Mouse (Mus musculus) midbrain, embryonic 11.5 days (tissue): ENCODE measurements at regions not wholly inside any gene's neighbourhood (a gene's known extent, or its start where the extent isn't known, plus 50 kb on each side); places are given as distances from the start of the nearest gene placed in this dataset.

ENCODE experiments used
- ATAC-seq: fragments of 200-750 bp; cut with Nextera tagmentation; 2 replicates; pipeline ENCODE4 v1.8.0; 2017; ENCODE audit warnings: moderate TSS enrichment, moderate library complexity; ENCODE audit not compliant: low FRiP score
- DNase-seq: peaks from one replicate; pipeline ENCODE4 v3.0.0; 2015; ENCODE audit warnings: low spot score; ENCODE audit errors: missing footprints
- H3K27ac ChIP-seq: fragments of 300-500 bp; sonication (generic); 2 replicates; pipeline ENCODE4 v1.5.1; 2014; ENCODE audit warnings: low read depth, low read length
- H3K27me3 ChIP-seq: fragments of 300-500 bp; sonication (generic); 2 replicates; pipeline ENCODE4 v1.6.1; 2014; ENCODE audit warnings: mild to moderate bottlenecking, low read length, moderate library complexity, mixed read lengths; ENCODE audit not compliant: control insufficient read depth, insufficient read depth
- H3K36me3 ChIP-seq: fragments of 300-500 bp; sonication (generic); 2 replicates; pipeline ENCODE4 v1.6.1; 2014; ENCODE audit warnings: mild to moderate bottlenecking, low read length, moderate library complexity, mixed read lengths; ENCODE audit not compliant: control insufficient read depth, insufficient read depth
- H3K4me1 ChIP-seq: fragments of 300-500 bp; sonication (generic); 2 replicates; pipeline ENCODE4 v1.6.1; 2014; ENCODE audit warnings: low read length; ENCODE audit not compliant: control insufficient read depth, insufficient read depth
- H3K4me2 ChIP-seq: fragments of 300-500 bp; sonication (generic); 2 replicates; pipeline ENCODE4 v1.6.1; 2014; ENCODE audit warnings: mild to moderate bottlenecking, moderate library complexity
- H3K4me3 ChIP-seq: fragments of 300-500 bp; sonication (generic); 2 replicates; pipeline ENCODE4 v1.5.1; 2014; ENCODE audit warnings: low read depth, low read length
- H3K9ac ChIP-seq: fragments of 300-500 bp; sonication (generic); 2 replicates; pipeline ENCODE4 v1.6.1; 2014; ENCODE audit warnings: low read length
- H3K9me3 ChIP-seq: fragments of 300-500 bp; sonication (generic); 2 replicates; pipeline ENCODE4 v1.6.1; 2016; ENCODE audit warnings: low read length; ENCODE audit not compliant: control insufficient read depth
- WGBS: fragments of 180-500 bp; shearing (Covaris S2); extraction: QIAGEN DNeasy Blood & Tissue Kit; methylation state at CpG from one replicate; pipeline ENCODE4 v1.1.7; 2014; 5-methylcytosine and 5-hydroxymethylcytosine counted together

- H3K9ac ChIP-seq: no peak overlapping the region
- no peak overlapping the region for H3K4me2 ChIP-seq
- ATAC-seq (no peak), DNase-seq (no peak)
- H3K9me3 ChIP-seq: no peaks in the 10 kb centered on the region
- 54% methylated on average over 7 of the region's 7 CpGs for WGBS
- H3K27me3 ChIP-seq: peaks cover 10% of the 10 kb centered on the region
- H3K4me1 ChIP-seq: no peaks in the 10 kb centered on the region
- no peaks in the 10 kb centered on the region for H3K36me3 ChIP-seq
- no peak overlapping the region for H3K27ac ChIP-seq
- H3K4me3 ChIP-seq: no peak overlapping the region
Measured at GRCm38 (mm10) chr7:128834894-128835293, 90.2 kb downstream of the Sec23ip start.

- WGBS: 82% methylated on average over 6 of the region's 6 CpGs
- Histone ChIP-seq H3K27ac (no peak overlapping the region), H3K4me3 (no peak overlapping the region), H3K27me3 (peaks cover 10% of the 10 kb centered on the region), H3K36me3 (no peaks in the 10 kb centered on the region), H3K9me3 (no peaks in the 10 kb centered on the region), H3K9ac (no peak overlapping the region), H3K4me1 (no peaks in the 10 kb centered on the region), H3K4me2 (no peak overlapping the region)
- no peak for ATAC-seq
- DNase-seq: no peak
Measured at GRCm38 (mm10) chr7:128836435-128836834, 91.7 kb downstream of the Sec23ip start.

- no peak overlapping the region for H3K4me2 ChIP-seq
- WGBS: 95% methylated on average over 10 of the region's 10 CpGs
- ATAC-seq (no peak), DNase-seq (peak; percentile 8)
- no peaks in the 10 kb centered on the region for H3K36me3 ChIP-seq
- no peaks in the 10 kb centered on the region for H3K9me3 ChIP-seq
- H3K27ac ChIP-seq: no peak overlapping the region
- no peaks in the 10 kb centered on the region for H3K4me1 ChIP-seq
- H3K27me3 ChIP-seq: no peaks in the 10 kb centered on the region
- no peak overlapping the region for H3K9ac ChIP-seq
- H3K4me3 ChIP-seq: no peak overlapping the region
Measured at GRCm38 (mm10) chr7:128842561-128842960, 97.8 kb downstream of the Sec23ip start.

- H3K9ac ChIP-seq: no peak overlapping the region
- no peaks in the 10 kb centered on the region for H3K27me3 ChIP-seq
- 86% methylated on average over 9 of the region's 9 CpGs for WGBS
- no peak overlapping the region for H3K4me3 ChIP-seq
- H3K4me2 ChIP-seq: no peak overlapping the region
- DNase-seq (peak; percentile 41), ATAC-seq (no peak)
- H3K27ac ChIP-seq: no peak overlapping the region
- no peaks in the 10 kb centered on the region for H3K36me3 ChIP-seq
- H3K4me1 ChIP-seq: no peaks in the 10 kb centered on the region
- no peaks in the 10 kb centered on the region for H3K9me3 ChIP-seq
Measured at GRCm38 (mm10) chr7:128843576-128843975, 98.8 kb downstream of the Sec23ip start.

GRCm38 (mm10) chr7:128849261-128849660 is 104.5 kb downstream of the Sec23ip start:
- ATAC-seq (no peak), DNase-seq (no peak)
- no peaks in the 10 kb centered on the region for H3K36me3 ChIP-seq
- H3K4me1 ChIP-seq: no peaks in the 10 kb centered on the region; the same call in 1 of the 2 replicates
- H3K27ac ChIP-seq: no peak overlapping the region
- no peaks in the 10 kb centered on the region for H3K9me3 ChIP-seq
- no peak overlapping the region for H3K4me2 ChIP-seq
- no peaks in the 10 kb centered on the region for H3K27me3 ChIP-seq
- H3K9ac ChIP-seq: no peak overlapping the region
- WGBS: 7% methylated on average over 3 of the region's 3 CpGs
- no peak overlapping the region for H3K4me3 ChIP-seq

GRCm38 (mm10) chr7:128854193-128854592 is 109.5 kb downstream of the Sec23ip start:
- no peaks in the 10 kb centered on the region for H3K36me3 ChIP-seq
- H3K4me2 ChIP-seq: no peak overlapping the region
- H3K27me3 ChIP-seq: no peaks in the 10 kb centered on the region
- no peaks in the 10 kb centered on the region for H3K9me3 ChIP-seq
- no peaks in the 10 kb centered on the region; the same call in 1 of the 2 replicates for H3K4me1 ChIP-seq
- ATAC-seq: no peak
- no peak for DNase-seq
- no peak overlapping the region for H3K4me3 ChIP-seq
- H3K9ac ChIP-seq: no peak overlapping the region
- WGBS: 81% methylated on average over 4 of the region's 4 CpGs
- H3K27ac ChIP-seq: no peak overlapping the region

GRCm38 (mm10) chr7:128854690-128855343 is 110.1 kb downstream of the Sec23ip start:
- no peak for ATAC-seq

GRCm38 (mm10) chr7:128860141-128860540 is 115.4 kb downstream of the Sec23ip start:
- no peak overlapping the region for H3K9ac ChIP-seq
- no peak overlapping the region for H3K4me2 ChIP-seq
- ATAC-seq (no peak), DNase-seq (peak; percentile 96)
- H3K4me3 ChIP-seq: no peak overlapping the region
- no peaks in the 10 kb centered on the region for H3K9me3 ChIP-seq
- H3K4me1 ChIP-seq: no peaks in the 10 kb centered on the region
- H3K27me3 ChIP-seq: no peaks in the 10 kb centered on the region
- no peak overlapping the region for H3K27ac ChIP-seq
- WGBS: 5% methylated on average over 3 of the region's 3 CpGs
- H3K36me3 ChIP-seq: no peaks in the 10 kb centered on the region

More at GRCm38 (mm10) chr7:128854690-128855343, 110.1 kb downstream of the Sec23ip start:
- no peak overlapping the region for H3K4me2 ChIP-seq
- no peaks in the 10 kb centered on the region for H3K4me1 ChIP-seq
- no peaks in the 10 kb centered on the region for H3K27me3 ChIP-seq
- no peak overlapping the region for H3K27ac ChIP-seq
- no peaks in the 10 kb centered on the region for H3K36me3 ChIP-seq
- 71% methylated on average over 18 of the region's 18 CpGs for WGBS
- DNase-seq: no peak
- H3K9me3 ChIP-seq: no peaks in the 10 kb centered on the region
- H3K9ac ChIP-seq: no peak overlapping the region
- H3K4me3 ChIP-seq: no peak overlapping the region

GRCm38 (mm10) chr7:128860709-128861108 is 116.0 kb downstream of the Sec23ip start:
- H3K27me3 ChIP-seq: no peaks in the 10 kb centered on the region
- no peak overlapping the region for H3K27ac ChIP-seq
- H3K9me3 ChIP-seq: no peaks in the 10 kb centered on the region
- no peaks in the 10 kb centered on the region for H3K36me3 ChIP-seq
- H3K4me1 ChIP-seq: no peaks in the 10 kb centered on the region
- H3K4me2 ChIP-seq: no peak overlapping the region
- DNase-seq (no peak), ATAC-seq (no peak)
- WGBS: 82% methylated on average over 4 of the region's 4 CpGs
- no peak overlapping the region for H3K4me3 ChIP-seq
- no peak overlapping the region for H3K9ac ChIP-seq
